Mouse (Mus musculus) kidney, adult 2 months (tissue): ENCODE measurements around the gene Mark2.

Experiments
- CTCF ChIP-seq: fragments of 200-500 bp; conservative IDR thresholded peaks from 2 replicates; pipeline ENCODE4 v1.5.1; 2011; ENCODE audit warnings: low read depth, mild to moderate bottlenecking, control low read depth, low read length, moderate library complexity, mixed read lengths; ENCODE audit not compliant: insufficient read depth, insufficient read length
- POLR2A ChIP-seq: fragments of 200-500 bp; IDR thresholded peaks from one replicate; pipeline ENCODE4 v1.6.1; 2011; ENCODE audit warnings: low read depth, low read length, control low read depth

DNA sequence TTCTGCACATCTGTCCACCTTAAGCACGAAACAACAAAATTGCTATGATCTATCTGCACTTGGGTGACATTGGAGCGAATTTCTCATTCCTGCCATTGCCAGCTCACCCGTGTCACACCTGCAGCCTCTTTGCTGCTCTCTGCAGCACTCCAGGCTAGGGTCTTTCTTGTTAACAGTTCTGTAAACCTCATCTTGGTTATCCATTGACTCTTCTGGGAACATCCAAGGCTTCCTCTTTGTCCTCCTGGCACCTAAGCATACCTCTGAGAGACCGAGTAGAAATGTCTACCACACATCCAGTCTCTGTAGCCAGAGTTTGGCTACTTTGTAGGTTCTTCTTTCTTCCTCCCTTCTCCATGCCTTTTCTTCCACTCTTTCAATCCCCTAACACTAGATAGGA lies 45.7 kb downstream of the Mark2 start:
- TF ChIP-seq CTCF (no peak), POLR2A (peak; percentile 30)
